Mouse (Mus musculus): ENCODE data around the gene Zfp433. TPM values are rescaled to one million over a fixed set of nuclear protein-coding genes. Genes with fewer than 3 reads are reported as not detected.

Zfp433 gene
- polyA plus RNA-seq (2015; fragmentation: Illumina TruSeq; extraction: RNeasy Lipid Tissue Mini Kit (QIAGEN cat#74804); ENCODE audit: insufficient read depth, low read depth, low replicate concordance), result 1.2 TPM

DNA sequence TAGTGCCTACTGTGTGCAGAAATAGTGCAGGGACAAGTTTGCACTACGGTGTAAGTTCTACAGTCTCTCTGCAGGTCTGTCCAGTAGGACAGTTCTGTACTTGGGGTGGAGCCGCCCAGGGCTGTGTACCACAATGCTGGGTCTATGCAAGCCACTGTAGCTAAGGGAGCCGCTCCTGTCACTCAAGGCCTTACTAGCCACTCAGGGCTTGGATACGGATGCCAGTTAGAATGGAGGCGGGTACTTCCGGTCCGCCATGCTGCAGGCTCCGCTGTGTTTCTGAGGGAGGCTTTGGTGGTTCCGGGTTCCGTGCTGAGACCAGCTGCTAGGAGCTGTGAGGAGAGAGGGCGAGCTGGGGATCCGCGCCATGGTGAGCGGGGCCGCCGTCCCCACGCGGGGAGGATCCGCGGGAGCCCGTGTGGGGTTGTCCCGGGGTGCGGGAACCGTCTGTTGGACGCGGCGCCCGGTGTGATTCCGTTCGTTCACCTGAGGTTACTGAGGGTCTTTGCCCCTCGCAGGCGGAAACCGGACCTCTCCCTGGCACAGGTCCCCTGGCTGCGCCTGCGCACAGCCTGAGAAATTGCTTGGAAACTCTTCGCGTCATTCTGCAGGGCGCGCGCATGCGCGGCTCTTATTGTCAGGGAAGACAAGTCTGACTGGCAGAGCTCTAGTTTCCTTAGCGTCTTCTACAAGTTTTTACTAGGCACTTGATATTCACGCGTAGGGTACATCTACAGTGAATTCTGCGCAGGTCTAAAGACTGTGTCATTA, at the start of gene Zfp433:
TSS of gene Zfp433 (plus strand) at position 295 of the 771 bp plus-strand sequence.

DNA sequence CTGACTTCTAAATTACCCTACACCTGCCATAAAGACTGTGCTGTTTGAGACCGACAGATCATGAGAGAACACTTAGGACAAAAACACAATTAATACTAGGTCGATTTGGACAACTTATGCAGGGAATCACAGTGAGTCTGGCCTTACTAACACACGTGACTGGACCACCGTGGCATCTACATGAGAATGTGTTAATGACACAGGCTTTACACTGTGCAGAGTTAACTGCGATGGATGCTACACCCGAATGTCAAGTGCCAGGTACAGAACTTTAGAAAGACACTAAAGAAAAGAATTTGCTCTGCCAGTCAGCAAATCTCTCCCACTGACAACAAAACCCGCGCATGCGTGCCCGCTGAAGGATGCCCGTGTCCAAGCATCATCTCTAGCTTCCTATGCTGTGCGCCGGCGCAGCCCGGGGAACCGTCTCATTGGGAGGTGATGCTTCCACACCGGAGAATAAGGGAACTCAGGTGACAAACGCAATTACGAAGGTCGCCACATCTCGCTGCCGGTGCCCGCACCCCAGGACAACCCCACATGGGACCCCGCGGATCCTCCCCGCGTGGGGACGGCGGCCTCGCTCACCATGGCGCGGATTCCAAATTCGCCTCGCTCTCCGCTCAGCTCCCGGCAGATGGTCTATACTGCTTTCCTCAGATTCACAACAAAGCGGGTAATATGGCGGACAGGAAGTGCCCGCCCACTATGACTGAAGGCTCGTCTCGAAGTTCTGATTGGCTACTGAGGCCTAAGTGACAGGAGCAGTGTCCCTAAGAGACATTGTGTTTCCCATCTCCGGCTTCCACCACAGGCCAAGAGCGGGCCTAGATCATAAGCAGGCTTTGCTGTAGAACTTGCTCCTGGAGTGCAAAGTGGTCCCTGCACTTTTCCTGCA, 66.1 kb downstream of the Zfp433 start, which contains the start of gene Gm3055:
TSS of gene Gm3055 (minus strand) at position 656 of the 898 bp plus-strand sequence.

Other genes with a start within 250 kb of the Zfp433 start
- gene Nfic, start 249.2 kb upstream of the Zfp433 start, polyA plus RNA-seq (2015; fragmentation: Illumina TruSeq; extraction: RNeasy Lipid Tissue Mini Kit (QIAGEN cat#74804); ENCODE audit: insufficient read depth, low read depth, low replicate concordance), result 11.0 TPM
- 0.76 TPM for gene Celf5, start 222.1 kb upstream of the Zfp433 start, polyA plus RNA-seq (2015; fragmentation: Illumina TruSeq; extraction: RNeasy Lipid Tissue Mini Kit (QIAGEN cat#74804); ENCODE audit: insufficient read depth, low read depth, low replicate concordance)
- gene Ncln, start 208.4 kb upstream of the Zfp433 start, polyA plus RNA-seq (2015; fragmentation: Illumina TruSeq; extraction: RNeasy Lipid Tissue Mini Kit (QIAGEN cat#74804); ENCODE audit: insufficient read depth, low read depth, low replicate concordance), result 25.2 TPM
- 1.3 TPM for gene S1pr4, start 204.7 kb upstream of the Zfp433 start, polyA plus RNA-seq (2015; fragmentation: Illumina TruSeq; extraction: RNeasy Lipid Tissue Mini Kit (QIAGEN cat#74804); ENCODE audit: insufficient read depth, low read depth, low replicate concordance)
- gene Gna15, start 180.6 kb upstream of the Zfp433 start, polyA plus RNA-seq (2015; fragmentation: Illumina TruSeq; extraction: RNeasy Lipid Tissue Mini Kit (QIAGEN cat#74804); ENCODE audit: insufficient read depth, low read depth, low replicate concordance), result not detected
- gene Gna11, start 159.6 kb upstream of the Zfp433 start, polyA plus RNA-seq (2015; fragmentation: Illumina TruSeq; extraction: RNeasy Lipid Tissue Mini Kit (QIAGEN cat#74804); ENCODE audit: insufficient read depth, low read depth, low replicate concordance), result 17.4 TPM
- gene Aes, start 145.3 kb upstream of the Zfp433 start, polyA plus RNA-seq (2015; fragmentation: Illumina TruSeq; extraction: RNeasy Lipid Tissue Mini Kit (QIAGEN cat#74804); ENCODE audit: insufficient read depth, low read depth, low replicate concordance), result 218 TPM
- gene Tle2, start 130.3 kb upstream of the Zfp433 start, polyA plus RNA-seq (2015; fragmentation: Illumina TruSeq; extraction: RNeasy Lipid Tissue Mini Kit (QIAGEN cat#74804); ENCODE audit: insufficient read depth, low read depth, low replicate concordance), result 44.6 TPM
- gene Tle6, start 103.8 kb upstream of the Zfp433 start, polyA plus RNA-seq (2015; fragmentation: Illumina TruSeq; extraction: RNeasy Lipid Tissue Mini Kit (QIAGEN cat#74804); ENCODE audit: insufficient read depth, low read depth, low replicate concordance), result 236 TPM
- gene BC025920, start 98.6 kb upstream of the Zfp433 start, polyA plus RNA-seq (2015; fragmentation: Illumina TruSeq; extraction: RNeasy Lipid Tissue Mini Kit (QIAGEN cat#74804); ENCODE audit: insufficient read depth, low read depth, low replicate concordance), result 0.87 TPM
- gene Sirt6, start 77.0 kb upstream of the Zfp433 start, polyA plus RNA-seq (2015; fragmentation: Illumina TruSeq; extraction: RNeasy Lipid Tissue Mini Kit (QIAGEN cat#74804); ENCODE audit: insufficient read depth, low read depth, low replicate concordance), result 5.6 TPM
- 62.0 TPM for gene Ankrd24, start 76.3 kb upstream of the Zfp433 start, polyA plus RNA-seq (2015; fragmentation: Illumina TruSeq; extraction: RNeasy Lipid Tissue Mini Kit (QIAGEN cat#74804); ENCODE audit: insufficient read depth, low read depth, low replicate concordance)
- gene Gm10778, start 55.8 kb upstream of the Zfp433 start, polyA plus RNA-seq (2015; fragmentation: Illumina TruSeq; extraction: RNeasy Lipid Tissue Mini Kit (QIAGEN cat#74804); ENCODE audit: insufficient read depth, low read depth, low replicate concordance), result 0.66 TPM
- gene Gm3055, start 66.3 kb downstream of the Zfp433 start, polyA plus RNA-seq (2015; fragmentation: Illumina TruSeq; extraction: RNeasy Lipid Tissue Mini Kit (QIAGEN cat#74804); ENCODE audit: insufficient read depth, low read depth, low replicate concordance), result 2.0 TPM
- gene Gm4767, start 107.4 kb downstream of the Zfp433 start, polyA plus RNA-seq (2015; fragmentation: Illumina TruSeq; extraction: RNeasy Lipid Tissue Mini Kit (QIAGEN cat#74804); ENCODE audit: insufficient read depth, low read depth, low replicate concordance), result not detected
- gene Gm32687, start 159.1 kb downstream of the Zfp433 start, polyA plus RNA-seq (2015; fragmentation: Illumina TruSeq; extraction: RNeasy Lipid Tissue Mini Kit (QIAGEN cat#74804); ENCODE audit: insufficient read depth, low read depth, low replicate concordance), result 1.3 TPM
- gene Zfp781, start 225.7 kb downstream of the Zfp433 start, polyA plus RNA-seq (2015; fragmentation: Illumina TruSeq; extraction: RNeasy Lipid Tissue Mini Kit (QIAGEN cat#74804); ENCODE audit: insufficient read depth, low read depth, low replicate concordance), result 0.87 TPM

All from pancreas, adult 10 weeks (tissue).